Mouse (Mus musculus): ENCODE measurements around the gene Trem3.

DNA sequence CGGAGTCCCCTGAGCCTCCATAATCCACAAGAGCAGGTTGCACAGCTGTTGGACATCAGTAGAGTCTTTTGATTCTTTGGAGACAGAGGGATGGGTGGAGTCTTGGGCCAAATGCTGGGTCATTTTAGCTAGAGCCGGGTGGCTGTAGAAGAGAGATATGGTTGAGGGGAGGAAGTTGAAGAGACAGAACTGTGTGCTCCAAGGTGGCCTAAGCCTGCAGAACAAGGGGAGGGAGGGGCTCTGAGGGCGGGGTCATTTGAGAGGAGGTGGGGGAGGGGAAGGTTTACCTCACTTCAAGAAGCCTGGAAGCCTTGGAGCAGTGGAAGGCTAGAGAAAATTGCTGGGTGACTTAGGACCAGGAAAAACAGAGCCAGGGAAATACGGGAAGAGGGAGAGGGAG, 51.6 kb downstream of the Trem3 start, which contains the start of gene Treml2:
- no peak for TF ChIP-seq CTCF (IDR thresholded peaks at IDR 0.05; ENCODE audit: extremely low read depth, insufficient read length, insufficient replicate concordance, low read depth, low read length)
- no peak for TF ChIP-seq POLR2A (IDR thresholded peaks at IDR 0.05; ENCODE audit: low read depth, low read length)

All from small intestine, adult 2 months (tissue).